Mouse (Mus musculus): ENCODE data around the gene Slc34a3. TPM values are rescaled to one million over a fixed set of nuclear protein-coding genes. Genes with fewer than 3 reads are reported as not detected.

The Slc34a3 gene
- polyA plus RNA-seq, 1 experiment from 2014 or later = not detected

DNA sequence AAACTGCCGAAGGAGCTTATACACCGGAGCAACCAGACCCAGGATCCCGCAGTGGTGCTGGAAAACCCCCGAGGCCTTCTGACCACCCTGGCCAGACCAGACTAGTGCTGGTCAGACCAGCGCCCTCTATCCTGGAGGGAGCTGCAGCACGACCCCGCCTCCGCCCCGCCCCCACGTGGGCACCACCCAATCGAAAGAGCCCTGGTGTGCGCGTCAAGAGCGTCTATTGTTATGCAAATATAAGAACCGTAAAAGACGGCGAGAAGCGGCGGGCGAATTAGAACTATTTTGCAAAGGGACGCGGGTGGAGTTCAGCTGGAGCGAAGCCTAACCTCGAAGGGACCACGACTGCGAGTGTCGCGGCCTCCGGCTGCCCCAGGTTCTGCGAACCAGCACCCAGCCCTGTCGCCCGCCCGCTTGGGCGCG is 53.7 kb downstream of the Slc34a3 start, which contains the start of gene Nrarp:
Gene Nrarp (plus strand): TSS at position 281 of the 426 bp plus-strand sequence.
- no peaks in the 10 kb centered on the region for H3K9me3 ChIP-seq
- H3K4me3 ChIP-seq = peak within 1 kb of the TSS; percentile 84
- WGBS = under 1% methylated on average over 35 of the region's 35 CpGs
- peak within 1 kb of the TSS; percentile 94 for H3K27ac ChIP-seq
- peaks cover 19% of the 10 kb centered on the region for H3K36me3 ChIP-seq (replicated peaks)
- peaks cover 86% of the 10 kb centered on the region for H3K27me3 ChIP-seq (ENCODE audit: poor library complexity, severe bottlenecking)
- DNase-seq (ENCODE audit: extremely low spot score, low spot score) = peak; percentile 98
- peaks cover 98% of the 10 kb centered on the region for H3K4me1 ChIP-seq

DNA sequence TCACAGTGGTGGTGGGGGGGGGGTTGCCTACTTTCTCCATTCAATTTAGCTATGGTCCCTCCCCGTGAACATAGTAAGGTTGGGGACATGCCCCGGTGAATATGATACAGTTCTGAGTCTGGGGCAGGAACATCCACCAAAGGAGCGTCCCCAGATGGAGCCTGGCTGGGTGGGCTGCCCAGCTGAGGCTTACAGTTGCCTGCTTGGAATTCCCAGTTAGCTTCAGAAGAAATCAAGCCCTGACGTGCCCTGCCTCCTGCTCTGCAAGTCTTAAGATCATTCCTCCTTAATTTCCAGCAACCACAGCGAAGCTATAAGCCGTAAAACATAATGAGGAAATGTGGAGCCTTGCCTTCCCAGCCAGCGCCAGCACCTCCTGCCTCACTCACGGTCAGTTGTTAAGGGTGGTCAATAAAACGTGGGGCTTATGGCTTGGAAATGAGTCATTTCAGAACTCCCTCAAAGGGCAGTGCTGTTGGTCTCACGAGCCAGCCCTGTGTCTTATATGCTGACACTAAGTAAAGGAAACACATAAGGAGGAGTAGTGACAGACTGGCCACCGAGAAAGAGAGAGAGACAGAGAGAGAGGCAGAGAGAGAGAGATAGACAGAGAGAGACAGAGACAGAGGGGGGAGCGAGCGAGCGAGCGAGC is 54.5 kb downstream of the Slc34a3 start:
- Histone ChIP-seq H3K4me3 (peak overlapping the region; percentile 84), H3K9me3 (no peaks in the 10 kb centered on the region), H3K27me3 (ENCODE audit: poor library complexity, severe bottlenecking) (peaks cover 80% of the 10 kb centered on the region), H3K36me3 (replicated peaks) (peaks cover 15% of the 10 kb centered on the region), H3K27ac (peak overlapping the region; percentile 94), H3K4me1 (peaks cover 98% of the 10 kb centered on the region)
- WGBS = 48% methylated on average over 15 of the region's 15 CpGs
- DNase-seq (ENCODE audit: extremely low spot score, low spot score) = no peak

Other genes with a start within 250 kb of the Slc34a3 start
- 62.7 and 64.7 TPM in 2 replicates for gene Nsmf, start 180.0 kb downstream of the Slc34a3 start, polyA plus RNA-seq (2016; fragmentation: Nextera tagmentation; extraction: Ambion mirVana)
- gene Entpd8, start 154.1 kb downstream of the Slc34a3 start, polyA plus RNA-seq (2016; fragmentation: Nextera tagmentation; extraction: Ambion mirVana) = not detected in 2 replicates
- gene Noxa1, start 139.2 kb downstream of the Slc34a3 start, polyA plus RNA-seq (2016; fragmentation: Nextera tagmentation; extraction: Ambion mirVana) = 0.26 and 0.29 TPM in 2 replicates
- 37.4 and 40.7 TPM in 2 replicates for gene Nrarp, start 53.6 kb downstream of the Slc34a3 start, polyA plus RNA-seq (2016; fragmentation: Nextera tagmentation; extraction: Ambion mirVana)
- 1.3 and 1.5 TPM in 2 replicates for gene Tor4a, start 37.5 kb downstream of the Slc34a3 start, polyA plus RNA-seq (2016; fragmentation: Nextera tagmentation; extraction: Ambion mirVana)
- 128 and 130 TPM in 2 replicates for gene Nelfb, start 22.9 kb downstream of the Slc34a3 start, polyA plus RNA-seq (2016; fragmentation: Nextera tagmentation; extraction: Ambion mirVana)
- not detected in 2 replicates for gene Stpg3, start 19.7 kb downstream of the Slc34a3 start, polyA plus RNA-seq (2016; fragmentation: Nextera tagmentation; extraction: Ambion mirVana)
- gene Fam166a, start 15.6 kb downstream of the Slc34a3 start, polyA plus RNA-seq (2016; fragmentation: Nextera tagmentation; extraction: Ambion mirVana) = 0.67 and 0.80 TPM in 2 replicates
- gene Tubb4b, start 9.7 kb downstream of the Slc34a3 start, polyA plus RNA-seq (2016; fragmentation: Nextera tagmentation; extraction: Ambion mirVana) = 736 and 780 TPM in 2 replicates
- not detected in 2 replicates for gene Rnf224, start 2.4 kb upstream of the Slc34a3 start, polyA plus RNA-seq (2016; fragmentation: Nextera tagmentation; extraction: Ambion mirVana)
- gene Rnf208, start 7.9 kb upstream of the Slc34a3 start, polyA plus RNA-seq (2016; fragmentation: Nextera tagmentation; extraction: Ambion mirVana) = 23.3 and 26.5 TPM in 2 replicates
- 0.18 and 0.22 TPM in 2 replicates for gene Cysrt1, start 8.1 kb upstream of the Slc34a3 start, polyA plus RNA-seq (2016; fragmentation: Nextera tagmentation; extraction: Ambion mirVana)
- gene AL732309.1, start 12.5 kb upstream of the Slc34a3 start, polyA plus RNA-seq (2016; fragmentation: Nextera tagmentation; extraction: Ambion mirVana) = 6.9 and 7.0 TPM in 2 replicates
- gene Tmem203, start 21.1 kb upstream of the Slc34a3 start, polyA plus RNA-seq (2016; fragmentation: Nextera tagmentation; extraction: Ambion mirVana) = 15.9 and 17.9 TPM in 2 replicates
- 6.5 and 8.3 TPM in 2 replicates for gene Tprn, start 28.3 kb upstream of the Slc34a3 start, polyA plus RNA-seq (2016; fragmentation: Nextera tagmentation; extraction: Ambion mirVana)
- gene Ssna1, start 38.1 kb upstream of the Slc34a3 start, polyA plus RNA-seq (2016; fragmentation: Nextera tagmentation; extraction: Ambion mirVana) = 231 and 247 TPM in 2 replicates
- gene Anapc2, start 38.1 kb upstream of the Slc34a3 start, polyA plus RNA-seq (2016; fragmentation: Nextera tagmentation; extraction: Ambion mirVana) = 136 and 142 TPM in 2 replicates
- gene Tmem210, start 53.8 kb upstream of the Slc34a3 start, polyA plus RNA-seq (2016; fragmentation: Nextera tagmentation; extraction: Ambion mirVana) = not detected in 2 replicates
- not detected in 2 replicates for gene Lrrc26, start 55.6 kb upstream of the Slc34a3 start, polyA plus RNA-seq (2016; fragmentation: Nextera tagmentation; extraction: Ambion mirVana)
- 0.87 and 1.3 TPM in 2 replicates for gene Grin1, start 84.8 kb upstream of the Slc34a3 start, polyA plus RNA-seq (2016; fragmentation: Nextera tagmentation; extraction: Ambion mirVana)
- gene Man1b1, start 98.0 kb upstream of the Slc34a3 start, polyA plus RNA-seq (2016; fragmentation: Nextera tagmentation; extraction: Ambion mirVana) = 53.5 and 58.9 TPM in 2 replicates
- gene Dpp7, start 122.0 kb upstream of the Slc34a3 start, polyA plus RNA-seq (2016; fragmentation: Nextera tagmentation; extraction: Ambion mirVana) = 17.6 and 21.8 TPM in 2 replicates
- gene Uap1l1, start 131.3 kb upstream of the Slc34a3 start, polyA plus RNA-seq (2016; fragmentation: Nextera tagmentation; extraction: Ambion mirVana) = 7.3 and 7.9 TPM in 2 replicates
- gene Sapcd2, start 138.0 kb upstream of the Slc34a3 start, polyA plus RNA-seq (2016; fragmentation: Nextera tagmentation; extraction: Ambion mirVana) = 93.7 and 96.1 TPM in 2 replicates
- 0.11 TPM in 1 of 2 replicates, not detected in the other for gene Entpd2, start 161.5 kb upstream of the Slc34a3 start, polyA plus RNA-seq (2016; fragmentation: Nextera tagmentation; extraction: Ambion mirVana)
- 53.4 and 62.2 TPM in 2 replicates for gene Npdc1, start 165.0 kb upstream of the Slc34a3 start, polyA plus RNA-seq (2016; fragmentation: Nextera tagmentation; extraction: Ambion mirVana)
- not detected in 2 replicates for gene Fut7, start 188.9 kb upstream of the Slc34a3 start, polyA plus RNA-seq (2016; fragmentation: Nextera tagmentation; extraction: Ambion mirVana)
- gene Abca2, start 194.3 kb upstream of the Slc34a3 start, polyA plus RNA-seq (2016; fragmentation: Nextera tagmentation; extraction: Ambion mirVana) = 8.8 and 9.0 TPM in 2 replicates
- gene Clic3, start 222.5 kb upstream of the Slc34a3 start, polyA plus RNA-seq (2016; fragmentation: Nextera tagmentation; extraction: Ambion mirVana) = 0.57 TPM in 2 replicates
- 12.4 and 15.5 TPM in 2 replicates for gene Paxx, start 226.7 kb upstream of the Slc34a3 start, polyA plus RNA-seq (2016; fragmentation: Nextera tagmentation; extraction: Ambion mirVana)
- gene Ptgds, start 235.7 kb upstream of the Slc34a3 start, polyA plus RNA-seq (2016; fragmentation: Nextera tagmentation; extraction: Ambion mirVana) = 0.31 TPM in 1 of 2 replicates, not detected in the other

All from forebrain, embryonic 10.5 days (tissue).